Mouse (Mus musculus) 416B (cell line): ENCODE data around the gene Vapb.

Experiments
- DNase-seq: peaks from one replicate; pipeline ENCODE4 v3.0.0; 2011; ENCODE audit warnings: low read depth

Vapb gene

DNA sequence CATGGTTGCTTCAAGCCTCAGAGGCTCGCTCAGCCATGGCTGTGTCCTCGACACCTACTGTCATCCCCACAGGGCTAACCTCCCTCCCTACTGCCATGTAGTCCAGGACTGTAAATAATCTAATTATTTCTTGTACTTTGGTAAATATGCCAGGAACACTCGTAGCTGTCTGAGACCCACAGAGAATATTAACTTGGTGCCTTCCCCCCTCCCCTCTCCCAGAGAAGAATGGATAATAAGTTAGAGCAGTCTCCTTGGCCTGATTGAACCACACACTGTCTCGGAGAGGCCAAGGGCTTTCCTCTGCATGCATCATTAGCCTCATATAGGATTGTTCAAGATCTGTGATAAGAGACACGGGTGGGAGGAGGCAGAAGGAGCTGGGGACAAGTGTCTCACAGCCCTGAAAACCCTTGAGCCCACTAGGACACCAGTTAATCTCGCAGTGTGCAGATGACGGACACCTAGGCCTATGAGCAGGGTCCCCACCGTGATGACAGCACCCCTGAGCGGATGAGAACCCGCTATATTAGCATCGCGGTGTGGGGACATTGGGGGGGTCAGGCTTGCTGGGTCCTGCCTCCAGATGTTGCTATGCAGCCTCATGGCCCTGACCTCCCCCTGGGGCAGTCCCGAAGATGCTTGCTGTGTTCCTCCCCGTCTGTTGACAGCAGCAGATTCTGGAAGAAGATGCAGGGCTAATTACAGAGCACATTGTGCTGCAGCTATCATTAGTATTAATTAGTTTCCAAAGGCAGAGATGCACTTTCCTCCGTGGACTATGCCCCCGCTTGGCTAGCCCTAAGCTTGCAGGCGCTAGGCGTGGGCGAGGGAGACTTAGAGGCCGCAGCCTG is 54.8 kb downstream of the Vapb start:
- DNase-seq: no peak

DNA sequence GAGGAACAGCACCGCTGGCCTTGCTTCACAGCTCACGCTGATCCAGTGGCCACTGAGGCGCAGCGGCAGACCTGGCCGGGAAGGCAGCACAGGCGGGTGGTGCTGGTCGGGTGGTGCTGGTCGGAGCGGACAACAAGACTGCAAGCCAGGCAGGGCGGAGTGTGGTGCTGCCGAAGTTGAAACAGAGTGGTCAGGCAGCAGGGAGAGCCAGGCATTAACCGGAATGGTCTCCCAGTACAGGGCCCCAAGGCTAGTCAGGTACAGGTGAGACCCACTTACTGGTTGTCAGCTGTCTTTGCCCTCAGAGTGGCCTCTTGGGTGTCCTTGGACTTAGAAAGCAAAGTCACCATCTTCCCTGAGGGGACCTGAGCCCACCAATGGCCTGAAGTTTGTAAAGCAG is 56.7 kb downstream of the Vapb start:
- no peak for DNase-seq

DNA sequence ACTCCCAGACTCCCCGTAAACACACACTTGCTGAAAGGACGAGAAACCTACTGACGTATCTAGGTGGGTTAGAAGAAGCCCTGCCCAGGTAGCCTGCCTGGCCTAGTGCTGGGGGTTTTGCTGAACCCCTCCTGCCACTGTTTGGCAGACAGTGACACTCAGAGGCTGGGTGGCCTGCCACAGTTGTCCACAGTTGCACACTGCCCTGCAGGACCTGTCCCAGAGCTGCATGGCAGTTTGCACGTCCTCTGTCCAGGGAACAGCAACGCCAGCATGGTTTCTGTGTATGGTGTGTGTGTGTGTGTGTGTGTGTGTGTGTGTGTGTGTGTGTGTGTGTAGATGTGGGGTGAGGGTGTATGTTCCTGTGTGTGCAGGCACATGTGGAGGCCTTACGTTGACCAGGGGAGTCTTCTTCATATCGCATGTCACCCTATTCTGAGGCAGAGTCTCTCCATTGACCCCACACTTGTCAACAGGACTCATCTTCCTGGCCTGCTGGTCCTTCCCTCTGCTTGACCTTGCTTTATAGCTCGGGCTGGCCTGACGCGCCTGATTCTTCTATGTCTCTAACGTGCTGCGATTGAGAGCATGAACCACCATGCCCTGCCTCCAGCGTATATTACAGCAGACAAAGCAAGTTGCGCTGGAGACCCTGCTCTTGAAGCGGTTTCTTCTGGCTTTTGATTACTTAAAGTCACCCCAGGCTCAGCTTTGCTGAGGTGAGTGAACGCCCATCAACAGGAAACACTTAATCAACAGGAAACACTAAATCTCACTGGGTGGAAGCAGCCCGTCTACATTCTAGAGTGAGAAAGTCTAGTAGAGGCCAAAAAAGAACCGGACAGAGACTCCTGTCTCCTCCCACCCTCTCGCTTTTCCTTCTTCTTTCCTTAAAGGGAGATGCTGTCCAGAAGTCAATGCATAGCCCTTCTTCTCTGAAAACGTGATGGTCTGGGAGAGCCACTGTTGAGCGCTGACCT is 57.5 kb downstream of the Vapb start:
- DNase-seq: no peak

DNA sequence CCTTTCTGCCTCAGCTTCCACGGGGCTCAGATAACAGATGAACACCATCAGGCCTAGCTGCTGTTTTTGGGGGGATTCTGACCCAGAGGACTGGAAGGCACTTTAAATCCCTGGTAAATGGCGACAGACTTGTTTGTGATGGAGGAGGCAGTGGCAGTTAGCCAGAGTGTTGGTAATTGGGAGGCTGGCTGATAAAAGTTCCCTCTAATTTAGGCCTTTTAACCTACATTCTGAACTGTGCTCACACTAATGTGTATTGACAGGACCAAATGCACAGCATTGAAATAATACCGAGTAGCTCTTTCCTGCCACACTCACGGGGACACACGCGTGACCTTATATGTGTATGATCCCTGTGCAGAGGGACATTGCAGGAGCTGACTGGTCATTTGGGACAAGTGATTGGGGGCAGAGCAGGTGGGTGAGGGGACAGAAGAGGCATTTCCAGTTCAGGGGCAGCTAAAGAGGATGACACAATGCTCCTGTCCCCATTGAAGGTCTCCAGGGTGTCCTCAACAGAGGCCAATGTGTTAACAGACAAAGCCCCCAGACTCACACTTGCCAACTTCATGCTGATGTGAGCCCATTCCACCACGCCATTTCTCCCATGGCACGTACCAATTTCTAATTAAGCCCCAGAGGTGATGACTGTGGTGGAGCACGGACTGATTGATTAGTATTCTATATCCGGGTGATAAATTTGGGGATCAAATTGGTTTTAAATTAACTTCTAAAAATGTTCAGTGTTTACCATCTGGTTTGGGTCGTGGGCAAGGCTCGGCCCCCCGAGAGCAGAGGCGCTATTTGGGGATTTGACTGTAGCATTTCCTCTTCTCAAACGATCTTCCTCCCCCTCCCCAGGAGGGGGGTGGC is 58.7 kb downstream of the Vapb start:
- DNase-seq: no peak

DNA sequence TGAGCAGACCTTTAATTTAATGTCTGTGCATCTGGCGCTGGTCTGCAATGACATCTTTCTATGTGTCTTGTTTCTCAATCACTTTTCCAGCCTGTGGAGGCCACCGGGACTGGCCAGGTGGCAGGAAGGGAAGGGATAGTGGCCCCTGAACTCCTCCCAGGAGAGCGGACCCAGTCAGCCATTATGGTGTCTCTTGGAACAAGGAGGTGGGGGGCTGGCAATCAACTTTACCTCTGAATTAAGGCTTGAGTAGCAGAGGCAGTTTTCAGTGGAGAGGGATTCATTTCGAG is 59.3 kb downstream of the Vapb start:
- no peak for DNase-seq

DNA sequence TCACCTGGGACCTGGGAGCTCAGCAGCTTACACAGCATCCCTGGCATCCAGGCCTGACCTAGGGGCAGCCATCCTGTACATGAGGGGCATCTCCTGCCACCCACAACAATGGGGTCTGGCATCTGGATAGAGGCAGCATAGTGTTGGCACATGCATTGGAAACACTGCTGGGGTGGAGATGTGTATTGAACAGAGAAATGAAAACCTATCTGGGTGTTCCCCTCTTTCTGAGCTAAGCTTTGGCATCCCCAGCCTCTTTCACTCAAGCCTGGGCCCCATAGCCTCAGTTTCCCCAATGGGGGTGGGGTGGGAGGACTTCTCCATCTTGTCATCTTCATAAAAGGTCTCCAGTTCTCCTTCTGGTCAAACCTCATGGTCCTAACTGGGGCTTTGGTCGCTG is 62.2 kb downstream of the Vapb start:
- DNase-seq: no peak

DNA sequence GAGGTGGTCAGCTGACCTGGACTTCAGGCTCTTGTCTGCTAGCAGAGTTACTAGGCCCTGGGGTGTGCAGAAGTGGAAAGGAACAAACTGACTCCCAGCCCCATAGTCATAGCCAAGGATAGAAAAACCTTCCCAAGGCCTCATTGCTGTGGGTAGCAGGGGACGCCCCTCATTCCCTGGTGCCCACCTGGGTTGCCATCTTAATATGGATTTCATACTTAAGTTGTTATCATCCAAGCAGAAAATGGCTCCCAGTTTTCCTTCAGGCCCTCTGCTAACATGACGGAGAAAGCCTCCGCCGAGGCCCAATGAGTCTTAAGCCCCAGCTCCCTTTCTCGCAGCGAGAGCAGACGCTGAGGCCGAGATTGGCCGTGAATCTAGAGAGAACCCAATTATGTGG is 63.3 kb downstream of the Vapb start:
- no peak for DNase-seq

DNA sequence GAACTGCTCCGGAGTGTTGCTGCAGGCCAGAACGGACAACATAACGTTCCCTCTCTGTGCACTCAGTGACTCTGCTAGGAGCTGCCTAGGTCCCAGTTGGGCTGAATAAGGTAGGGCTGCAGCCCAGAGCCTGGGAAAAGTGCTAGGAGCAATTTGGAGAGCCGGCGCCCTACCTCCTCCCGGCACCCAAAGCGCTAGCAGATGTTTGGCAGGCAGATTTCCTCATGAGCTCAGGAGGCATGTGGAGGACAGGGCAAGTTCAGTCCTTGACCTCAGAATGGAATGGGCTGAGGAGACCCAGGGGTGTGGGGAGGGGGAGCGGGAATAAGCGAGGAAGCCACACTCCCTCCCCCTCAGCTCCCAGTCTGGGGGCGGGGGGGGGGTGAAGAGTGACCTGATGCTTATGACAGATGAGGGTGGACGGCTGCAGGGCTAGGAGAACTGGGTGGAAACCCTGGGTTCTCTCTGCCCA is 64.1 kb downstream of the Vapb start:
- DNase-seq: no peak

DNA sequence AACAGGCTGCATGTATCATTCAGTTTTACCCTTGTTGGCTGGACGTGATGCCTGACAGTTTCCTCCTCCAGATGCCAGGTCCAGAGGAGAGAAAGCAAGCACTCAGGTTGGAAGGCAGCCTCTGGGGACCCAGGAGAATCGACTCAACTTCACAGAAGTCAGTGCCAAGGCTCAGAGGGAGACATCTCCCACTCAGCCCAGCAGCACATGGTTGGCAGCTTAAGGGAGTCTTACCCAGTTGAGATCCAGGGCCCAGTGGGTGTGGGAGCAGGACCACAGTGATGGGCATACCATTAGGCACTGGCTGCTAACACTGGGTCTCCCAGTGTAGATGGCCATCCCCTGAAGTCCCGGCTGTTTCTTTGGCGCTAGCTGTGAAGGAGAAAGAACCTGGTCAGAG is 64.9 kb downstream of the Vapb start:
- no peak for DNase-seq

DNA sequence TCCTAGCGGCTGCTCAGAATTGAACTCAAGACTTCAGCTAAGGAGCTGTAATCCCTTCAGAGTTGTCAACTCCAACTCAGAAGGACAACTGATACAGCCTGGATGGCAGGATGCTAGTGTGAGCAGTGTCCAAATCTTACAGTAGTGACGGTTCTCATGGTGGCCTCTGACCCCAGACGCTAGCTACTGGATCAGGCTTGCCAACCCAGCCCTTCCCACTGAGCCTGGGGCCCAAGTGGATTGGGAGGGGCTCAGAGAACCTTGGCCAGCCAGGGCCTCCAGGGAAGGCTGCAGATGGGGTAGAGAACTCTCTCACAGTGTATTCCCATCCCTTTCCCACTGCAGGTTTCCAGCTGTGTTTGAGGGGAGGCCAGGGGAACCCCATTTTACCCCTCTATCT is 65.6 kb downstream of the Vapb start:
- no peak for DNase-seq

DNA sequence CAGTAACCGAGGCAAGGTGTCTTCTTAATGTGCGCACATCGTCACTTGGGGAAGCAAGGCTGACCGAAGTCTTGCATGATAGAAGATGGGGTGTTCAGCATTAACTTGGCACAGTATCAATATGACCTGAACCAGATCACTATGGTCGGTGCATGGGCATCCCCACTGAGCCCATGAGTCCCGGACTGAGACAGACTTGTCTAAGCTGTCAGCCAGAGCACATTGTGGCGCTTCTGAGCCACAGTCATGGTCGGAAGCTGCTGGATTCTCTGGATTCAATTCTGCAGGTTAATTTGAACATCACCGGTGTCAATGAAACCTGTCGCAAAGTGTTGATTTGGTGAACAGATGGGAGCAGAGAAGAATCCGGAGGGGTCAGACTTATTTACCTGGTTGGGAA is 66.5 kb downstream of the Vapb start:
- no peak for DNase-seq

DNA sequence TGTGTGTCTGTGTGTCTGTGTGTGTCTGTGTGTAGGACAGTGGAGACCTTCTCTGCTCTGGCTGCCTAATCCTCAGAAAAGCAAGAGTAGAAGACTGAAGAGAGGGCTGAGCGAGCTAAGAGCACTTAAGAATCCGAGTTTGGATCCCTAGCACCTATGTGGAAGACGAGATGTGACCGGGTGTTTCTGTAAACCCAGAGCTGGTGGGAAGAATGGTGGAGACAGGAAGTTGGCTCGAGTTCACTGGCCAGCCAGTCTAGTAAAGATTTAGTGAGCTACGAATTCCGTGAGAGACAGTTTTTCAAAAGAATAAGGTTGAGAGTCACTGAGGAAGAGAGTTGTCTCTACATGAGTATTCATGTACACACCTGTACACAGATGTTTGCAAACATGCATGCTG is 69.3 kb downstream of the Vapb start:
- no peak for DNase-seq

DNA sequence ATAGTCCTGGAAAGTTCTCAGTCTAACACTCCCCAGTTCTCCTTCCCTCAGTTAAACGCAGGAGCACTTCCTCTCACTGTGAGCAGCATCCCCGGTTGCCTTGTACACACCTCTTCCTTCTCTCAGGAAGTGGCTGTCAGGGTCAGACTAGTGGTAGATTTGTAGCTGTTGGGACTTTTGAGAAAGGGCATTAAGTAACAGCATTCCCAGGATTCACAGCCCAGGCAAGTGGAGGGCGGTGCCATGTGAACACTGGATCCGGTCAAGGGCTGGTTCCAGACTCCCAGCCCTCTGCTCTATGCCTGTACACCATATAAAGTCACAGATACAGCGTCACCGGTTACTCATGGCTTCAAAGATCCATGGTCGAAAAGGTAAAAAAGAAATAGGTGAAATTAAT is 71.6 kb downstream of the Vapb start:
- no peak for DNase-seq

DNA sequence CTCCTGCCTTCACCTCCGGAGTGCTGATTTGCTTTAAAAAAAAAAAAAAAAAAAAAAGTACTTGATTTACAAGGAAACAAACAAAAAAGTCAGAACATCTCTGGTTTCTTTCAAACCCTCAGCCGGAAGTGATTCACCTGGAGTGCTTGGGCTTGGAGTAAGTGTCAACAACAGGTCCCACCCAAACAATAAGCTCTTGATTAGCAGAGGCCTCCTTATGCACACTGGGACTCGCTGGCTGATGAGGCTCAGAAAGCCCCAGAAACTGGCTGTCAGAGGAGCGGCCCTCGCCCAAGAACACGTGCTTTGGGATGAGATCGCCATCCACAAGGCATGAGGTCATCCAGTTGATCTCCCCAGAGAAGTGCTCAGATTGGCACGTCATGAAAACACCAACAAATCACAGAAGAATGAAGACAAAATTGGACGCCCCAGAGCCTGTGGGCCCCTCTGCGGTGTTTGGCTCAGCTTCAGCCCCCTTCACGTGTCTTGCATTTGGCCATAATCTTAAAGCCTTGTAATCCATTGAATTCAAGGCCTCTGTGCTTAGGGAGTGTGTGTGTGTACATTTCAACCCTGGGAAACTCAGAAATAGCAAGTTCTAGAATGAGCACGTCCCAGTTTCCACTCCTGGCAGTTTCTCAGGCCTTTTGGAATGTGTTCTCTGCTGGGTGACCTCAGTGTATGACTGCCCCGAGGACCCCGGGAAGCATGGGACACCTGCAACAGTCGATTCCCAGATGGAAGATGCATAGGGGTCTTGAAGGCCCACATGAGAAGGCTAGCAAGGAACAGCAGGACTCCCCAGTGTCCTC is 72.9 kb downstream of the Vapb start:
- DNase-seq: no peak

DNA sequence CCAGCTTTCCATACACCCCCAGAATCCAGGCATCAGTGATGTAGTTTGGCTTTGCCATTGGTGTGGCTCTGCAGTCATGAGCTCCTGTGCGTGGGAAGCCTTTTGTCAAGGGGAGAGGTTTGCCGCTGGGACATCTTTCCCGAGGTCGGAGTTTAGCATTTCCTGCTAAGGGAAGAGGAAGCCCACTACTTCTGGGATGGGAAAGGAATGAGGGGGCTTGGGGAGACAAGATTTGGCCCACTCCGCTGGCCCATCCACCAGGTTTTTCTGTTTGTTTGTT is 73.5 kb downstream of the Vapb start:
- no peak for DNase-seq

DNA sequence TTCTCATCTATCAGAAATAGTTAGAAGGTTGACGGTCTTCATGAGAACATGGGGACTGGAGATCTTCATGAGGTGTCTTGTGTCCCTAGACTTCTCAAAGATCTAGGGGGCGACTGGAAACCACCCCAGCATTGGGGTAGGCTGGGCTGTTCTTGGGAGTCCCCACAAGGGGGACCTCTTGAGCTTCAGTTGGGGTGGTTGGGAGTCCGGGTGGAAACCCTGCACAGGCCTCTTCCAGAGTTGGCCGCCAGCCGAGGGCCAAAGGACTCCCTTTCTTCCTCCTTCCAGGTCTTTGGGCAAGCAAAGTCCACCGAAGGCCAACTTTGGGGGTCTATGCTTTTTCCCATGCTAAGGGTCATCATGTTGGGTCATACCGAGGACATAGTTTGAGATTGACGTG is 74.5 kb downstream of the Vapb start:
- DNase-seq: no peak

DNA sequence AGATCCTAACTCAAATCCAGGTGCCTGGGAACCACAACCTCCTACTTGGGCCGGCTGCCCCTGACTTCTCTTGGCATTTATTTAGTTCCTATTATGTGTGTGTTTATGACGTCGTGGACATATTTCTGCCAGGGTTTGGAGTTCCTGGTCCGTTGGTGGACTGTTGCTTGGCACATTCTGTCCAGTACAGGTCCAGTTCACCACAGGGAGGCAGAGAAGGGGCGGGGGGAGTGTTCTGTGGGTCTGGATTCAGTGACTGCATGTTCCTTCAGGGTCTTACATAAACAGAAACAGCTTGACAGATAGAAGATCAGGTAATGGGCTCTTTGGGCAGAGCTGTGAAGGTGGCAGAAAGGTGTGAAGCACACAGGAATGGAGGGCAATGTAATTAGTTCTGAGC is 75.8 kb downstream of the Vapb start:
- DNase-seq: no peak

DNA sequence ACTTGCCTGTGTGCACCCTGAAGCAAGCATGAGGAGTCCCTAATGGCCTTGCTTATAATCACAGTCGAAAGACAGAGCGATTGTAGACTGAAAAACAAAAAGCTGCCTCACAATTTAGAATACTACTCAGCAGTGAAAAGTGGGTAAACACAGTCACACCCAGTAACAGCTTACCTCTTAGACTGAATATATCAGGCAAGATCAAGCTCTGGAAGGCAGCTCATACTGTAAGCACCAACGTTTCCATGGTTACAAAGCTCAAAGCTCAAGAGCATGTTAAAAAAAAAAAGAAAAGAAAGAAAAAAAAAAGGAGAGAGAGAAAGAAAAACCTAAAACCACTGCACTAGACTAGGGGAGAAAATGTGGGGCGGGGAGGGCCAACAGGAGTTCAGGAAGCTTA is 89.0 kb downstream of the Vapb start:
- DNase-seq: no peak

DNA sequence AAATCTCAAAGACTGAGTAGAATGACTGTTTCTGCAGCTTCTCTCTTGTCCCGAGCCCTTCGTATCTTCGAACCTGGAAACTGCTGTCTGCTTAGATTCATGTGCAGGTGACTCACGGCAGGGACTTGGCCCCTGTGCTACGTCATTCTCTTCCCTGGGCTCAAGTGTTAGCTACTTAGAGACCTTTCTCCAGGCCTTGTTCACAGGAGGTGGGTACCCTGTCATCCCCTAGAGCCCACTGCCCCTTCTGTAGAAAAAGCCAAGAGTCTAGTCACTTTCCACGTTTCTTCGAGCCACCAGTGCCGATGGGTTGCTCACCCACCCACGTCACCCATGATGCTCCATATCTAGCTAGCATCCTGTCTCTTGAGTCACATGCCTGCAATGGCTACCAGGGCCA is 89.9 kb downstream of the Vapb start:
- no peak for DNase-seq

DNA sequence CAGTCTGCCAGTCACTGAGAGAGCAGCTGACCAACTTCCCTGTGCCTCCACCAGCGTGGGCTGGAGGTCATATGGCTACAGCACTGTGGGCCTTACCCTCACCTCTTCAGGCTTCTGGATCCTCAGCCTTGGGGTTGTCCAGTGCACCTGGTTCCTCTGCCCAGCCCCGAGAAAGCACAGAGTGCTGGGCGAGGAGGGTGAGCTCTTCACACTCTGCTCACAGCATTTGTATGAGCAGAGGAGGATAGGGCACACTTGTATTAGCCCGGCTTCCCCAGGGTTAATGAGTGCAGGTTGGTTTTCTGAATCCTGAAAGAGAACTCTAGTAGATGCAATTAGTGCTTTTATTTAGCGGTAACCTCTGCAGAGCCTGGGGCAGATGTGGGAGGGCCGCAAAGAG is 90.8 kb downstream of the Vapb start:
- DNase-seq: no peak

DNA sequence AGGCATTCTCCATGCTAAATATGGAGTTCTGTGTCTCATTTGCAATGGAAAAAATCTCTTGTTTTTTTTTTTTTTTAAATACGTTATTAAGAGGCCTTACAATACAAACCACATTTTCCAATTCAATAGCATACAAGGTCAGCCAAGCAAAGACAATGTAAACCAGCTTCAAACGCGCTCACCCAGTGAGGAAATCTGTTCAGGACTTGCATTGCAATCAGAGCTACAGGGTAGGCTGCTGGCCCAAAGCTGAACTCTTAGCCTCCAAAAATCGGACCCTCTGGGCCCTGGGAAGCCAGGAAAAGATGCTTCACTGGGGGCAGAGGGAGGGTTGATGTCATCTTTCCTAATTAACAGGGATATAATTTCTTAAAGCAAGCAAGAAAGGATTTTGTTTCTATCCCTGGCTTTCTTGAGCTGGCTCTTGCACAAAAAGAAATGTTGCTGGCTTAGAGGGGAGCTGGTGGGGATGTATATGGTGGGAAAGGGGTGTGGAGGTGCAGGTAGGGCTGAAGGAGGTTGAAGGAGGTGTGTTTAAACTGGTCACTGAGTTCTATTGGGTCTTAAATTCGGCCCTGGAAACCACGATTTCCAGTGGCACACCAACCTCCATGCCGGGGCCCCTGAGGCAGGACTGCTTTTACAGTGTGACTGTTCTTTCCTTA is 95.6 kb downstream of the Vapb start:
- no peak for DNase-seq
